9 mouse cellular contexts compared by ENCODE assay signal in the genomic region with DNA sequence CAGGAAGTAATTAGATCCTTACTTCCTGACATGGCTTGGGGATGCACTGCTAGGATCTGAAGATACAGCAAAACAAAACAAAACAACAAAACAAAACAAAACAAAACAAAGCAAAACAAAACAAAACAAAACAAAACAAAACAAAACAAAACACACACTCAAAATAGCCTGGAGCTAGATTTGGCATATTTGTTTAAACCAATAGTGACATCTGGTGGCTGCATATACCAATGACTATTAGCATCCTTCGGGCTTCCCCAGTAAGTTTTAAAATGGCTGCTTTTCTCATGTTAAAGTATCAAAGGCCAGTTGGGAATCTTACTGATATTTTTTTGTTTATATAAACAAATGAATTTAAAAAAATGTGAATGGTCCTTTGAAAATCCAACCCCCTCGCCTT. TPM values are rescaled to one million over a fixed set of nuclear protein-coding genes. Genes with fewer than 3 reads are reported as not detected.
DNase-seq lines count a peak whose midpoint lies in the region; TF ChIP-seq lines count a peak whose summit lies in the region.
"Had no signal": no experiment of that assay in that cellular context is flagged by ENCODE, and none has a peak within 500 bp of the region (broad histone marks: within the 10 kb centered on the region; RNA-seq: fewer than 3 reads in every experiment).

No protein-coding gene starts in this region.

- peak; percentile 82 for TF ChIP-seq CTCF in layer of hippocampus, adult 2 months (conservative IDR thresholded peaks at IDR 0.05)

- H3K27ac ChIP-seq in layer of hippocampus, adult 2 months: no peak overlapping the region
- H3K27ac ChIP-seq: heart, embryonic 13.5 days had no signal

- H3K4me3 ChIP-seq in layer of hippocampus, adult 2 months: no peak overlapping the region
- H3K4me3 ChIP-seq: heart, embryonic 13.5 days had no signal

- DNase-seq in adrenal gland, postnatal 10 days: peak; percentile 19
- DNase-seq in adrenal gland, adult 18-20 months (ENCODE audit: low spot score in 2 of 2): no peak
- DNase-seq in layer of hippocampus, adult 2 months (ENCODE audit: low spot score in 2 of 2): peak in 1 of 2 experiments; percentile 27
- DNase-seq in layer of hippocampus, postnatal 36 days: no peak
- peak; percentile 71 for DNase-seq in R1 (ENCODE audit: low read depth, low spot score)
- peak; percentile 57 for DNase-seq in forelimb bud, embryonic 11.5 days (ENCODE audit: low read depth, low spot score)
- peak; percentile 74 for DNase-seq in retina, postnatal 1 day
- DNase-seq in right cerebral cortex, postnatal 36 days (ENCODE audit: low spot score in 2 of 2): no peak

RNA-seq across cellular contexts. Expression of a gene that starts 52.9 kb away (rescaled TPM):
- 10 to 100 TPM; 17.5 to 25.5 TPM for total RNA-seq in adrenal gland, postnatal 10 days (2021)
- 10 to 100 TPM; 20.2 to 38.2 TPM for total RNA-seq in adrenal gland, adult 18-20 months (2021)
- 10 to 100 TPM; 57.4 to 61.8 TPM for total RNA-seq in layer of hippocampus, adult 2 months (2021)
- 10 to 100 TPM; 56.3 to 61.7 TPM for total RNA-seq in layer of hippocampus, postnatal 36 days (2021)

Comparison
In these comparisons a context has a peak if more than half of its experiments do, and no peak if none do; other contexts are left out.
1. DNase-seq: peak in adrenal gland, postnatal 10 days (single experiment), R1 (single experiment), forelimb bud, embryonic 11.5 days (single experiment) and retina, postnatal 1 day (single experiment); none in adrenal gland, adult 18-20 months (0 of 2), layer of hippocampus, postnatal 36 days (0 of 2) and right cerebral cortex, postnatal 36 days (0 of 2).